In the genomic region with DNA sequence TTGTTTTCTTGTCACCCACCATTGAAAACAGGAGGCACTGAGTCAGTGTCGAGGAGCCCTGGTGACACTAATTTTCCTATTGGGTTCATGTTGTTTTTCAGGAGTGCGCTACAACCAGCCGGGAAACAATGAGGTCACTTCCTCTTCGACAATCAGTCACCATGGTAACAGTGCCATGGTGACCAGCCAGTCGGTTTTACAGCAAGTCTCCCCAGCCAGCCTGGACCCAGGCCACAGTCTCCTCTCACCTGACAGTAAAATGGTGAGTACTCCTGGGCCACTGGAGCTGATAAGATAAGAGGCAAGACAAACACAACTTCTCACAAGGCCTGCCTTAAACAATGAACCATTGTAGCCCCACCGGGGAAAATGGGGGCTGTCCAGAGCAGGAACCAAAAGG, we compare ENCODE assay signal across 9 mouse cellular contexts. TPM values are rescaled to one million over a fixed set of nuclear protein-coding genes. Genes with fewer than 3 reads are reported as not detected.
DNase-seq lines count a peak whose midpoint lies in the region; ATAC-seq and TF ChIP-seq lines count a peak whose summit lies in the region.
"Had no signal": no experiment of that assay in that cellular context is flagged by ENCODE, and none has a peak within 500 bp of the region (broad histone marks: within the 10 kb centered on the region; RNA-seq: fewer than 3 reads in every experiment).

No protein-coding gene starts in this region.

- no peak for ATAC-seq in embryonic facial prominence, embryonic 11.5 days (replicated peaks; ENCODE audit: insufficient number of reproducible peaks, low FRiP score, low TSS enrichment, low read depth)

- H3K4me3 ChIP-seq in embryonic facial prominence, embryonic 11.5 days (ENCODE audit: low read depth, low read length): no peak overlapping the region
- no peak overlapping the region for H3K4me3 ChIP-seq in left cerebral cortex, adult 2 months
- H3K4me3 ChIP-seq: neural tube, embryonic 12.5 days had no signal

- H3K4me1 ChIP-seq in embryonic facial prominence, embryonic 11.5 days (ENCODE audit: control insufficient read depth, insufficient read depth, low read length): no peaks in the 10 kb centered on the region
- H3K4me1 ChIP-seq: neural tube, embryonic 12.5 days had no signal

- no peak overlapping the region for H3K27ac ChIP-seq in embryonic facial prominence, embryonic 11.5 days (replicated peaks; ENCODE audit: low read depth, low read length)
- H3K27ac ChIP-seq in left cerebral cortex, adult 2 months: no peak overlapping the region
- H3K27ac ChIP-seq: neural tube, embryonic 12.5 days had no signal

- DNase-seq in adrenal gland, adult 2 months: peak; percentile 33
- no peak for DNase-seq in adrenal gland, postnatal 4 days (ENCODE audit: low spot score in 2 of 2)
- peak; percentile 7 for DNase-seq in left cerebral cortex, postnatal 4 days
- no peak for DNase-seq in left cerebral cortex, adult 8-10 months (ENCODE audit: low spot score in 2 of 2)
- peak; percentile 24 for DNase-seq in embryonic facial prominence, embryonic 11.5 days (ENCODE audit: low spot score)
- peak; percentile 33 for DNase-seq in lung, postnatal 14 days
- DNase-seq in left cerebral cortex, adult 2 months (ENCODE audit: extremely low spot score in 1 of 2, low spot score in 2 of 2): no peak
- no peak for DNase-seq in urinary bladder, adult 2 months (ENCODE audit: low spot score)

- no peaks in the 10 kb centered on the region for H3K36me3 ChIP-seq in embryonic facial prominence, embryonic 11.5 days (replicated peaks; ENCODE audit: control insufficient read depth, insufficient read depth, low read depth, low read length)
- H3K36me3 ChIP-seq: neural tube, embryonic 12.5 days had no signal

- H3K4me2 ChIP-seq in embryonic facial prominence, embryonic 11.5 days (ENCODE audit: low read depth, low read length): no peak overlapping the region
- H3K4me2 ChIP-seq: neural tube, embryonic 12.5 days had no signal

- no peaks in the 10 kb centered on the region for H3K9me3 ChIP-seq in embryonic facial prominence, embryonic 11.5 days (replicated peaks; ENCODE audit: control insufficient read depth, low read length)
- H3K9me3 ChIP-seq: neural tube, embryonic 12.5 days had no signal

- intact Hi-C loops in left cerebral cortex, postnatal 4 days (cut with DNase I): no loop called here
- intact Hi-C loops in left cerebral cortex, adult 2 months (cut with DNase I): no loop called here

- TF ChIP-seq CTCF in left cerebral cortex, adult 2 months (IDR thresholded peaks at IDR 0.05): no peak

- H3K9ac ChIP-seq in embryonic facial prominence, embryonic 11.5 days (replicated peaks; ENCODE audit: low read length): no peak overlapping the region
- H3K9ac ChIP-seq: neural tube, embryonic 12.5 days had no signal

- H3K27me3 ChIP-seq in embryonic facial prominence, embryonic 11.5 days (ENCODE audit: control insufficient read depth, insufficient read depth, low read length): no peaks in the 10 kb centered on the region
- H3K27me3 ChIP-seq: neural tube, embryonic 12.5 days had no signal

- WGBS in embryonic facial prominence, embryonic 11.5 days: 50% methylated on average over 6 of the region's 6 CpGs

RNA-seq across cellular contexts. Expression of a gene that starts 32.7 kb away (rescaled TPM):
- not detected for total RNA-seq in adrenal gland, adult 2 months (2021)
- 0.26 and 0.53 TPM in 2 replicates for polyA plus RNA-seq in adrenal gland, adult 2 months (2012; rRNA removed)
- 10 to 100 TPM in 1 of 2 experiments, 1 to 10 TPM in 1; 2.2 to 22.2 TPM for total RNA-seq in adrenal gland, postnatal 4 days (2021)
- total RNA-seq in left cerebral cortex, postnatal 4 days (2021): not detected
- under 1 TPM; 0.37 to 0.76 (median 0.54) TPM for total RNA-seq in left cerebral cortex, adult 8-10 months (2022)
- polyA plus RNA-seq in embryonic facial prominence, embryonic 11.5 days (2014; fragmentation: Nextera tagmentation; extraction: Ambion mirVana): not detected in 2 replicates
- under 1 TPM; 0.23 to 0.75 TPM for total RNA-seq in left cerebral cortex, adult 2 months (2021)
- 11.7 and 12.5 TPM in 2 replicates for polyA plus RNA-seq in urinary bladder, adult 2 months (2012; rRNA removed)

RNA-seq across cellular contexts. Expression of a gene that starts 59.3 kb away (rescaled TPM):
- 10 to 100 TPM; 19.6 to 19.9 TPM for total RNA-seq in adrenal gland, adult 2 months (2021)
- polyA plus RNA-seq in adrenal gland, adult 2 months (2012; rRNA removed): 0.92 and 0.96 TPM in 2 replicates
- 10 to 100 TPM; 23.9 to 26.3 TPM for total RNA-seq in adrenal gland, postnatal 4 days (2021)
- 10 to 100 TPM; 13.3 to 15.2 TPM for total RNA-seq in left cerebral cortex, postnatal 4 days (2021)
- total RNA-seq in left cerebral cortex, adult 8-10 months (2022): 10 to 100 TPM; 13.7 to 19.2 (median 15.6) TPM
- 57.5 and 60.5 TPM in 2 replicates for polyA plus RNA-seq in embryonic facial prominence, embryonic 11.5 days (2014; fragmentation: Nextera tagmentation; extraction: Ambion mirVana)
- total RNA-seq in left cerebral cortex, adult 2 months (2021): 10 to 100 TPM; 13.3 to 15.2 TPM
- 18.5 and 19.5 TPM in 2 replicates for polyA plus RNA-seq in urinary bladder, adult 2 months (2012; rRNA removed)

Comparison
In these comparisons a context has a peak if more than half of its experiments do, and no peak if none do; other contexts are left out.
1. DNase-seq: peak in adrenal gland, adult 2 months (single experiment), left cerebral cortex, postnatal 4 days (single experiment), embryonic facial prominence, embryonic 11.5 days (single experiment) and lung, postnatal 14 days (single experiment); none in adrenal gland, postnatal 4 days (0 of 2), left cerebral cortex, adult 8-10 months (0 of 2), left cerebral cortex, adult 2 months (0 of 2) and urinary bladder, adult 2 months (single experiment).